Mouse (Mus musculus): ENCODE measurements around the gene Ly6g5b. TPM values are rescaled to one million over a fixed set of nuclear protein-coding genes. Genes with fewer than 3 reads are reported as not detected.

The Ly6g5b gene
- polyA plus RNA-seq, 1 experiment from 2014 or later, result 0.45 TPM

GRCm38 (mm10) chr17:35082841-35083576, 32.2 kb downstream of the Ly6g5b start:
- ATAC-seq (ENCODE audit: insufficient read depth, low FRiP score, low TSS enrichment) (no peak), DNase-seq (ENCODE audit: low spot score) (no peak)
- WGBS, result 89% methylated on average over 16 of the region's 16 CpGs
- Histone ChIP-seq H3K36me3 (ENCODE audit: control insufficient read depth, insufficient read depth, low read length) (no peaks in the 10 kb centered on the region), H3K27me3 (ENCODE audit: control insufficient read depth, insufficient read depth, low read length) (no peaks in the 10 kb centered on the region), H3K27ac (ENCODE audit: low read depth, low read length) (no peak overlapping the region), H3K4me2 (ENCODE audit: low read depth) (no peak overlapping the region), H3K9me3 (ENCODE audit: control insufficient read depth, low read length) (no peaks in the 10 kb centered on the region), H3K9ac (ENCODE audit: low read length) (no peak overlapping the region), H3K4me1 (ENCODE audit: control insufficient read depth, insufficient read depth, low read length) (0 out of 2 replicates have a peak, but pooled peaks cover under 1% of the 10 kb centered on the region), H3K4me3 (ENCODE audit: low read depth, low read length) (no peak overlapping the region)

- no peaks in the 10 kb centered on the region for H3K36me3 ChIP-seq (ENCODE audit: control insufficient read depth, insufficient read depth, low read length)
- no peak overlapping the region for H3K27ac ChIP-seq (ENCODE audit: low read depth, low read length)
- no peak for ATAC-seq (ENCODE audit: insufficient read depth, low FRiP score, low TSS enrichment)
- no peak for DNase-seq (ENCODE audit: low spot score)
- no peak overlapping the region for H3K4me3 ChIP-seq (ENCODE audit: low read depth, low read length)
- H3K27me3 ChIP-seq (ENCODE audit: control insufficient read depth, insufficient read depth, low read length), result no peaks in the 10 kb centered on the region
- H3K9me3 ChIP-seq (ENCODE audit: control insufficient read depth, low read length), result no peaks in the 10 kb centered on the region
- H3K4me2 ChIP-seq (ENCODE audit: low read depth), result no peak overlapping the region
- no peak overlapping the region for H3K9ac ChIP-seq (ENCODE audit: low read length)
- peaks cover 9% of the 10 kb centered on the region for H3K4me1 ChIP-seq (ENCODE audit: control insufficient read depth, insufficient read depth, low read length)
- WGBS, result 80% methylated on average over 4 of the region's 4 CpGs
Observed at GRCm38 (mm10) chr17:35080710-35081109, 34.5 kb downstream of the Ly6g5b start.

- Histone ChIP-seq H3K4me2 (ENCODE audit: low read depth) (no peak overlapping the region), H3K9ac (ENCODE audit: low read length) (no peak overlapping the region), H3K27ac (ENCODE audit: low read depth, low read length) (no peak overlapping the region), H3K36me3 (ENCODE audit: control insufficient read depth, insufficient read depth, low read length) (no peaks in the 10 kb centered on the region), H3K9me3 (ENCODE audit: control insufficient read depth, low read length) (no peaks in the 10 kb centered on the region), H3K27me3 (ENCODE audit: control insufficient read depth, insufficient read depth, low read length) (no peaks in the 10 kb centered on the region), H3K4me3 (ENCODE audit: low read depth, low read length) (no peak overlapping the region), H3K4me1 (ENCODE audit: control insufficient read depth, insufficient read depth, low read length) (peaks cover 9% of the 10 kb centered on the region)
- 62% methylated on average over 6 of the region's 6 CpGs for WGBS
- DNase-seq (ENCODE audit: low spot score), result no peak
- no peak for ATAC-seq (ENCODE audit: insufficient read depth, low FRiP score, low TSS enrichment)
Observed at GRCm38 (mm10) chr17:35080248-35080647, 35.0 kb downstream of the Ly6g5b start.

GRCm38 (mm10) chr17:35079778-35080177, 35.5 kb downstream of the Ly6g5b start:
- ATAC-seq (ENCODE audit: insufficient read depth, low FRiP score, low TSS enrichment) (no peak), DNase-seq (ENCODE audit: low spot score) (no peak)
- WGBS, result 75% methylated on average over 9 of the region's 9 CpGs
- Histone ChIP-seq H3K9me3 (ENCODE audit: control insufficient read depth, low read length) (no peaks in the 10 kb centered on the region), H3K36me3 (ENCODE audit: control insufficient read depth, insufficient read depth, low read length) (no peaks in the 10 kb centered on the region), H3K27ac (ENCODE audit: low read depth, low read length) (no peak overlapping the region), H3K4me3 (ENCODE audit: low read depth, low read length) (no peak overlapping the region), H3K4me1 (ENCODE audit: control insufficient read depth, insufficient read depth, low read length) (peaks cover 9% of the 10 kb centered on the region), H3K4me2 (ENCODE audit: low read depth) (no peak overlapping the region), H3K9ac (ENCODE audit: low read length) (no peak overlapping the region), H3K27me3 (ENCODE audit: control insufficient read depth, insufficient read depth, low read length) (no peaks in the 10 kb centered on the region)

GRCm38 (mm10) chr17:35077786-35078233, 37.4 kb downstream of the Ly6g5b start, which contains the start of gene Ly6g6d:
Gene Ly6g6d (minus strand): TSS chr17:35078065.
- no peaks in the 10 kb centered on the region for H3K36me3 ChIP-seq (ENCODE audit: control insufficient read depth, insufficient read depth, low read length)
- H3K4me3 ChIP-seq (ENCODE audit: low read depth, low read length), result peak within 1 kb of the TSS; percentile 9
- H3K27me3 ChIP-seq (ENCODE audit: control insufficient read depth, insufficient read depth, low read length), result no peaks in the 10 kb centered on the region
- H3K4me1 ChIP-seq (ENCODE audit: control insufficient read depth, insufficient read depth, low read length), result peaks cover 9% of the 10 kb centered on the region
- H3K9me3 ChIP-seq (ENCODE audit: control insufficient read depth, low read length), result no peaks in the 10 kb centered on the region
- ATAC-seq (ENCODE audit: insufficient read depth, low FRiP score, low TSS enrichment) (no peak), DNase-seq (ENCODE audit: low spot score) (peak; percentile 51)
- H3K9ac ChIP-seq (ENCODE audit: low read length), result peak within 1 kb of the TSS; percentile 57
- H3K27ac ChIP-seq (ENCODE audit: low read depth, low read length), result no peak within 1 kb of the TSS
- WGBS, result 10% methylated on average over 14 of the region's 14 CpGs
- H3K4me2 ChIP-seq (ENCODE audit: low read depth), result peak within 1 kb of the TSS; percentile 42

GRCm38 (mm10) chr17:35077285-35077684, 37.9 kb downstream of the Ly6g5b start:
- Histone ChIP-seq H3K4me1 (ENCODE audit: control insufficient read depth, insufficient read depth, low read length) (peaks cover 9% of the 10 kb centered on the region), H3K27ac (ENCODE audit: low read depth, low read length) (no peak overlapping the region), H3K9ac (ENCODE audit: low read length) (peak overlapping the region; percentile 57), H3K36me3 (ENCODE audit: control insufficient read depth, insufficient read depth, low read length) (no peaks in the 10 kb centered on the region), H3K27me3 (ENCODE audit: control insufficient read depth, insufficient read depth, low read length) (no peaks in the 10 kb centered on the region), H3K4me3 (ENCODE audit: low read depth, low read length) (peak overlapping the region; percentile 9; the same call in 1 of the 2 replicates), H3K9me3 (ENCODE audit: control insufficient read depth, low read length) (no peaks in the 10 kb centered on the region), H3K4me2 (ENCODE audit: low read depth) (peak overlapping the region; percentile 42)
- ATAC-seq (ENCODE audit: insufficient read depth, low FRiP score, low TSS enrichment), result no peak
- 30% methylated on average over 2 of the region's 2 CpGs for WGBS
- DNase-seq (ENCODE audit: low spot score), result no peak

- 25% methylated on average over 10 of the region's 10 CpGs for WGBS
- Histone ChIP-seq H3K4me3 (ENCODE audit: low read depth, low read length) (peak within 1 kb of the TSS; percentile 9), H3K4me1 (ENCODE audit: control insufficient read depth, insufficient read depth, low read length) (peaks cover 9% of the 10 kb centered on the region), H3K9ac (ENCODE audit: low read length) (peak within 1 kb of the TSS; percentile 57), H3K9me3 (ENCODE audit: control insufficient read depth, low read length) (no peaks in the 10 kb centered on the region), H3K27ac (ENCODE audit: low read depth, low read length) (no peak within 1 kb of the TSS), H3K36me3 (ENCODE audit: control insufficient read depth, insufficient read depth, low read length) (no peaks in the 10 kb centered on the region), H3K27me3 (ENCODE audit: control insufficient read depth, insufficient read depth, low read length) (no peaks in the 10 kb centered on the region), H3K4me2 (ENCODE audit: low read depth) (peak within 1 kb of the TSS; percentile 42)
- DNase-seq (ENCODE audit: low spot score) (no peak), ATAC-seq (ENCODE audit: insufficient read depth, low FRiP score, low TSS enrichment) (no peak)
Observed at GRCm38 (mm10) chr17:35076507-35077176, 38.6 kb downstream of the Ly6g5b start, which contains the start of gene Ly6g6e. Gene Ly6g6e (plus strand): TSS chr17:35076902.

- Histone ChIP-seq H3K9me3 (ENCODE audit: control insufficient read depth, low read length) (no peaks in the 10 kb centered on the region), H3K4me3 (ENCODE audit: low read depth, low read length) (no peak overlapping the region), H3K36me3 (ENCODE audit: control insufficient read depth, insufficient read depth, low read length) (no peaks in the 10 kb centered on the region), H3K27me3 (ENCODE audit: control insufficient read depth, insufficient read depth, low read length) (no peaks in the 10 kb centered on the region), H3K9ac (ENCODE audit: low read length) (no peak overlapping the region), H3K27ac (ENCODE audit: low read depth, low read length) (no peak overlapping the region), H3K4me2 (ENCODE audit: low read depth) (no peak overlapping the region), H3K4me1 (ENCODE audit: control insufficient read depth, insufficient read depth, low read length) (peaks cover 9% of the 10 kb centered on the region)
- DNase-seq (ENCODE audit: low spot score) (no peak), ATAC-seq (ENCODE audit: insufficient read depth, low FRiP score, low TSS enrichment) (no peak)
- 35% methylated on average over 17 of the region's 17 CpGs for WGBS
Observed at GRCm38 (mm10) chr17:35074097-35074496, 41.1 kb downstream of the Ly6g5b start.
